Mouse (Mus musculus): ENCODE measurements around the gene Omt2b. TPM values are rescaled to one million over a fixed set of nuclear protein-coding genes. Genes with fewer than 3 reads are reported as not detected.
A peak's percentile ranks its signal among the peaks of the same experiment; 100 is the strongest.
"Not testable (repeated sequence)": the region's sequence is repeated elsewhere in the genome, so short reads cannot be mapped to it uniquely, and the experiment has no call there.

Omt2b gene
- polyA plus RNA-seq, 1 experiment from 2014 or later, result not detected

GRCm38 (mm10) chr9:78358053-78358452, 30.7 kb downstream of the Omt2b start:
- Histone ChIP-seq H3K36me3 (no peaks in the 10 kb centered on the region), H3K4me1 (no peaks in the 10 kb centered on the region), H3K27me3 (replicated peaks) (no peaks in the 10 kb centered on the region), H3K9ac (no peak overlapping the region), H3K4me3 (no peak overlapping the region), H3K9me3 (replicated peaks) (no peaks in the 10 kb centered on the region), H3K27ac (no peak overlapping the region), H3K4me2 (no peak overlapping the region)
- WGBS (ENCODE audit: insufficient replicate concordance), result 9% methylated on average over 9 of the region's 9 CpGs
- ATAC-seq, result peak; percentile 46; the same call in 1 of the 2 replicates

GRCm38 (mm10) chr9:78359750-78360483, 32.5 kb downstream of the Omt2b start:
- H3K4me3 ChIP-seq, result no peak overlapping the region
- 54% methylated on average over 6 of the region's 6 CpGs for WGBS (ENCODE audit: insufficient replicate concordance)
- no peak overlapping the region for H3K4me2 ChIP-seq
- no peak overlapping the region for H3K27ac ChIP-seq
- no peak for ATAC-seq
- H3K36me3 ChIP-seq, result no peaks in the 10 kb centered on the region
- no peaks in the 10 kb centered on the region for H3K4me1 ChIP-seq
- H3K9ac ChIP-seq, result no peak overlapping the region
- H3K27me3 ChIP-seq (replicated peaks), result no peaks in the 10 kb centered on the region
- H3K9me3 ChIP-seq (replicated peaks), result no peaks in the 10 kb centered on the region

GRCm38 (mm10) chr9:78360484-78360872, 33.1 kb downstream of the Omt2b start:
- H3K9me3 ChIP-seq (replicated peaks), result no peaks in the 10 kb centered on the region
- no peak overlapping the region for H3K27ac ChIP-seq
- no peak overlapping the region for H3K4me3 ChIP-seq
- H3K4me1 ChIP-seq, result no peaks in the 10 kb centered on the region
- no peak overlapping the region for H3K9ac ChIP-seq
- no peak overlapping the region for H3K4me2 ChIP-seq
- 26% methylated on average over 2 of the region's 2 CpGs for WGBS (ENCODE audit: insufficient replicate concordance)
- no peaks in the 10 kb centered on the region for H3K36me3 ChIP-seq
- ATAC-seq, result no peak
- no peaks in the 10 kb centered on the region for H3K27me3 ChIP-seq (replicated peaks)

GRCm38 (mm10) chr9:78363374-78363773, 36.0 kb downstream of the Omt2b start:
- no peak overlapping the region for H3K4me3 ChIP-seq
- H3K9me3 ChIP-seq (replicated peaks), result no peaks in the 10 kb centered on the region
- no peaks in the 10 kb centered on the region for H3K36me3 ChIP-seq
- peaks cover 3% of the 10 kb centered on the region; the same call in 1 of the 2 replicates for H3K4me1 ChIP-seq
- no peaks in the 10 kb centered on the region for H3K27me3 ChIP-seq (replicated peaks)
- no peak for ATAC-seq
- H3K9ac ChIP-seq, result no peak overlapping the region
- no peak overlapping the region for H3K27ac ChIP-seq
- H3K4me2 ChIP-seq, result no peak overlapping the region
- 36% methylated on average over 6 of the region's 6 CpGs for WGBS (ENCODE audit: insufficient replicate concordance)

- ATAC-seq, result no peak
- WGBS (ENCODE audit: insufficient replicate concordance), result 82% methylated on average over 6 of the region's 6 CpGs
These were observed 37.3 kb downstream of the Omt2b start for GRCm38 (mm10) chr9:78364701-78365100.

GRCm38 (mm10) chr9:78365850-78366544, 38.6 kb downstream of the Omt2b start:
- Histone ChIP-seq H3K4me1 (peaks cover 3% of the 10 kb centered on the region; the same call in 1 of the 2 replicates), H3K9ac (no peak overlapping the region), H3K27ac (no peak overlapping the region), H3K4me3 (no peak overlapping the region), H3K4me2 (no peak overlapping the region), H3K9me3 (replicated peaks) (no peaks in the 10 kb centered on the region), H3K36me3 (no peaks in the 10 kb centered on the region), H3K27me3 (replicated peaks) (no peaks in the 10 kb centered on the region)
- WGBS (ENCODE audit: insufficient replicate concordance), result 43% methylated on average over 13 of the region's 13 CpGs
- ATAC-seq, result no peak

More at GRCm38 (mm10) chr9:78364701-78365100, 37.3 kb downstream of the Omt2b start:
- H3K27me3 ChIP-seq (replicated peaks), result no peaks in the 10 kb centered on the region
- no peaks in the 10 kb centered on the region for H3K9me3 ChIP-seq (replicated peaks)
- no peak overlapping the region for H3K27ac ChIP-seq
- peaks cover 3% of the 10 kb centered on the region; the same call in 1 of the 2 replicates for H3K4me1 ChIP-seq
- no peak overlapping the region for H3K4me3 ChIP-seq
- H3K4me2 ChIP-seq, result no peak overlapping the region
- H3K36me3 ChIP-seq, result no peaks in the 10 kb centered on the region
- H3K9ac ChIP-seq, result no peak overlapping the region

GRCm38 (mm10) chr9:78367959-78368358, 40.6 kb downstream of the Omt2b start, which contains the start of gene Dppa5a:
Gene Dppa5a, minus strand, starts transcription at chr9:78368177.
- not testable (repeated sequence) for H3K27me3 ChIP-seq (replicated peaks); ATAC-seq; H3K36me3 ChIP-seq; H3K9me3 ChIP-seq (replicated peaks); H3K4me2 ChIP-seq; H3K27ac ChIP-seq; H3K4me1 ChIP-seq; H3K9ac ChIP-seq; H3K4me3 ChIP-seq
- 72% methylated on average over 16 of the region's 16 CpGs for WGBS (ENCODE audit: insufficient replicate concordance)

GRCm38 (mm10) chr9:78368671-78369293, 41.4 kb downstream of the Omt2b start:
- Histone ChIP-seq H3K9ac (no peak overlapping the region), H3K4me1 (peaks cover 3% of the 10 kb centered on the region; the same call in 1 of the 2 replicates), H3K4me3 (no peak overlapping the region), H3K27ac (no peak overlapping the region), H3K36me3 (no peaks in the 10 kb centered on the region), H3K27me3 (replicated peaks) (no peaks in the 10 kb centered on the region), H3K4me2 (no peak overlapping the region), H3K9me3 (replicated peaks) (no peaks in the 10 kb centered on the region)
- no peak for ATAC-seq
- WGBS (ENCODE audit: insufficient replicate concordance), result 58% methylated on average over 3 of the region's 3 CpGs

GRCm38 (mm10) chr9:78369349-78369748, 42.0 kb downstream of the Omt2b start:
- Histone ChIP-seq H3K9me3 (replicated peaks) (no peaks in the 10 kb centered on the region), H3K4me3 (no peak overlapping the region), H3K36me3 (no peaks in the 10 kb centered on the region), H3K9ac (no peak overlapping the region), H3K4me1 (peaks cover 3% of the 10 kb centered on the region; the same call in 1 of the 2 replicates), H3K27ac (no peak overlapping the region), H3K4me2 (no peak overlapping the region), H3K27me3 (replicated peaks) (peaks cover 5% of the 10 kb centered on the region; the same call in 1 of the 2 replicates)
- no peak for ATAC-seq
- 77% methylated on average over 2 of the region's 2 CpGs for WGBS (ENCODE audit: insufficient replicate concordance)

GRCm38 (mm10) chr9:78369786-78370185, 42.4 kb downstream of the Omt2b start:
- no peak overlapping the region for H3K9ac ChIP-seq
- 77% methylated on average over 7 of the region's 7 CpGs for WGBS (ENCODE audit: insufficient replicate concordance)
- H3K4me1 ChIP-seq, result peaks cover 3% of the 10 kb centered on the region; the same call in 1 of the 2 replicates
- H3K4me2 ChIP-seq, result no peak overlapping the region
- H3K27me3 ChIP-seq (replicated peaks), result peaks cover 9% of the 10 kb centered on the region; the same call in 1 of the 2 replicates
- ATAC-seq, result no peak
- H3K9me3 ChIP-seq (replicated peaks), result no peaks in the 10 kb centered on the region
- no peaks in the 10 kb centered on the region for H3K36me3 ChIP-seq
- no peak overlapping the region for H3K4me3 ChIP-seq
- no peak overlapping the region for H3K27ac ChIP-seq

GRCm38 (mm10) chr9:78371441-78371840, 44.1 kb downstream of the Omt2b start:
- 75% methylated on average over 3 of the region's 3 CpGs for WGBS (ENCODE audit: insufficient replicate concordance)
- no peaks in the 10 kb centered on the region for H3K36me3 ChIP-seq
- no peak overlapping the region for H3K27ac ChIP-seq
- no peaks in the 10 kb centered on the region for H3K9me3 ChIP-seq (replicated peaks)
- H3K4me2 ChIP-seq, result no peak overlapping the region
- no peaks in the 10 kb centered on the region for H3K4me1 ChIP-seq
- no peak overlapping the region for H3K9ac ChIP-seq
- H3K27me3 ChIP-seq (replicated peaks), result peaks cover 12% of the 10 kb centered on the region; the same call in 1 of the 2 replicates
- ATAC-seq, result no peak
- no peak overlapping the region for H3K4me3 ChIP-seq
